Mouse (Mus musculus): ENCODE results near the gene Edem3. TPM values are rescaled to one million over a fixed set of nuclear protein-coding genes. Genes with fewer than 3 reads are reported as not detected.

Edem3 gene
- polyA plus RNA-seq, 1 experiment from 2014 or later, result 5.6 TPM

DNA sequence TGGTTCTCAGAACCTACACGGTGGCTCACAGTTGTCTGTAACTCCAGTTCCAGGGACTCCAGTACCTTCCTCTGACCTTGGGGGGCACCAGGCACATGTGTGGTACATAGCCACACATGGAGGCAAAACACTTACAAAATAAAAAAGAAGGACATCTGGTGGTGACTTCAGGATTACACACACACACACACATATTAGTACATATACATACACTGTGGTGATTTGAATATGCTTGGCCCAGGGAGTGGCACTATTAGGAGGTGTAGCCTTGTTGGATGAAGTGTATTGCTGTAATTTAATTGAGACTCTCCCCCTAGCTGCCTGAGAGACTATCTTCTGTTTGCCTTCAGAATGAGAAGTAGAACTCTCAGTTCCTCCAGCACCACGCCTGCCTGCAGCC is 93.1 kb downstream of the Edem3 start:
- Histone ChIP-seq H3K27me3 (no peaks in the 10 kb centered on the region), H3K4me1 (replicated peaks) (no peaks in the 10 kb centered on the region), H3K4me3 (replicated peaks) (no peak overlapping the region), H3K9ac (no peak overlapping the region), H3K36me3 (replicated peaks) (no peaks in the 10 kb centered on the region), H3K4me2 (no peak overlapping the region), H3K27ac (replicated peaks) (no peak overlapping the region), H3K9me3 (replicated peaks) (no peaks in the 10 kb centered on the region)
- ATAC-seq (ENCODE audit: insufficient read depth), result no peak
- 72% methylated on average over 2 of the region's 2 CpGs for WGBS (ENCODE audit: insufficient replicate concordance)

DNA sequence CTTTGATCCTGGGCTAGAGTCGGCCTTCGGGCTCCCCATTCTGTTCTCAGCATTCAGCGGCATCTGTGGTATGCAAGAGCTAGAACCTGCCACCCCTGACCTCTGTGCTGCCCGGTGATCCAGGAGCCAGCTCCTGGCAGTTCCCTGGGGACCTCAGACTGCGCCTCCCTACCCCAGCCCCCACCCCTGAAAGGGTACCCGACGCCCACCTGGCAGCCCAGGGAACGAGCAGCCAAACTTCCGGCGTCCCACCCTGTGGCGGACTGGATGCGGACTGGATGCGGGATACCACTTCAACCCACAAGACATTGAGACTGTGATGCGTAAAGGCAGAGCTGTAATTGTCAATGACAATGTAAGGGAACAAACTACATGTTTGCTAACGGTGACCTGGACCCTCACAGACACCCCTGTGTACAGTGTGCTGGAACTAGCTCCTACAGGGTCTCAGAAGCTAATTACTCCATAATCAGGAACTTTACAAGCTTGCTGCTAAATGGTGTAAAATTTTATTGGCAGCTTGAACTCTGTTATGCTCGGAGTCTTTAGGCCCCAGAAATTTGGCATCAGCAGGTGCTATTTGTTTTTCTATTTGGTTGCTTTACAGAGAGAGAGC is 94.9 kb downstream of the Edem3 start:
- Histone ChIP-seq H3K27me3 (no peaks in the 10 kb centered on the region), H3K9me3 (replicated peaks) (no peaks in the 10 kb centered on the region), H3K4me1 (replicated peaks) (no peaks in the 10 kb centered on the region), H3K4me2 (no peak overlapping the region), H3K27ac (replicated peaks) (no peak overlapping the region), H3K4me3 (replicated peaks) (no peak overlapping the region), H3K9ac (no peak overlapping the region), H3K36me3 (replicated peaks) (no peaks in the 10 kb centered on the region)
- WGBS (ENCODE audit: insufficient replicate concordance), result 74% methylated on average over 16 of the region's 16 CpGs
- ATAC-seq (ENCODE audit: insufficient read depth), result no peak

DNA sequence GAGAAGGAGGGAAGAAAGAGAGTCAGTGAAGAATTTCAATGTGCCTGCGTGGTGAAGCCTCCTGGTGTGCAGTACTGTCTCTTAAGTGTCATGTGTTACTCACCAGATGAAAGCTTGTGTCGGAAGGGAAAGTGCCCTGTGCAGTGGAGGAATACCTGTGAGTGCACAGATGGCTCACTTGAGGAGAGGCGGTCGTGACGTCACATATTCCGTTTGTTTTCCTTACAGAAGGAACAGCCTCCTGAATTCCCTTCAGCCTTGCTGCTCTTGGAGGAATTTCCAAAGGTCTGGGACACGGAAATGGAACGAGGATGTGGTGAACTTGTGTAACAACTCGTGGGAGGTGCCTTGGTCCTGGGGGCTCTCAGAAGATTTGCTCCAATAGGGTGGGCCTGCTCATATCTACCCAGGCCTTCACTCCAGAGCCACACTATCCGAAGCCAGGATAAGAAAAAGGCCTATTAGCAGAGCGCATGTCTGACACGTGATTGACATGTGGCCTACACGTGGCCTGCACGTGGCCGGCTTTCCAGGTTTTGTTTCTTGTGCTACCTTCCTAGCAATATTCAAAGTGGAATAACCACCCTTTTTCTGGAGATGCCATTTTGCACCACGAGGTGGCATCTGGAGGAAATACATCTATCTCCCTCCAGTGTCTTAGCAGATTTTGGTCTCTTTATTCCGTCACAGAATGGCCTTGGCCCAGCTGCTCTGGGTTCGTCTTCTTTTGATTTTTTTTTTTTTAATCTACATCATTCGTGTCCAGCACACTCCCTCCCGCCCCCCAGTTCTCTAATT is 96.1 kb downstream of the Edem3 start:
- no peak overlapping the region for H3K9ac ChIP-seq
- H3K27me3 ChIP-seq, result no peaks in the 10 kb centered on the region
- ATAC-seq (ENCODE audit: insufficient read depth), result no peak
- H3K9me3 ChIP-seq (replicated peaks), result no peaks in the 10 kb centered on the region
- no peaks in the 10 kb centered on the region for H3K4me1 ChIP-seq (replicated peaks)
- H3K27ac ChIP-seq (replicated peaks), result no peak overlapping the region
- H3K4me3 ChIP-seq (replicated peaks), result no peak overlapping the region
- H3K4me2 ChIP-seq, result no peak overlapping the region
- WGBS (ENCODE audit: insufficient replicate concordance), result 71% methylated on average over 20 of the region's 20 CpGs
- no peaks in the 10 kb centered on the region for H3K36me3 ChIP-seq (replicated peaks)

DNA sequence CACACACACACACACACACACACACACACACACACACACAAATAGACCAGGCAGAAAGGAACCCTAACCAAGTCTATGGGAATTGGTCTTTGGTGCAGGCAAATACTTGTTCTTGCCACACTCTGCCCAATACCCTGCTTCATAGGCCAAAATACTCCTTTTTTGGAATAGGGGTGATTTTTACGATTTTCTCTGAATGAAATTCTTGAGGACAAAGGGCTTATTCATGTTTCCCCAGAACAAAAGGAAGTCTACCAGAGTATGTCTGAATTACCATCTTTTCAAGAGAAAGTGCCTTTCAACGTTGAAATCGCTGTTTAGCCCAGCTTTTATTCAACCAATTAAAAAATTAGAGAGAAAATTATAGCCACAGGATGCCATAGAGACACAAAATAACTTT is 96.8 kb downstream of the Edem3 start:
- Histone ChIP-seq H3K36me3 (replicated peaks) (no peaks in the 10 kb centered on the region), H3K9me3 (replicated peaks) (no peaks in the 10 kb centered on the region), H3K4me2 (no peak overlapping the region), H3K4me1 (replicated peaks) (no peaks in the 10 kb centered on the region), H3K4me3 (replicated peaks) (no peak overlapping the region), H3K27me3 (no peaks in the 10 kb centered on the region), H3K9ac (no peak overlapping the region), H3K27ac (replicated peaks) (no peak overlapping the region)
- no peak for ATAC-seq (ENCODE audit: insufficient read depth)
- 61% methylated on average over 3 of the region's 3 CpGs for WGBS (ENCODE audit: insufficient replicate concordance)

DNA sequence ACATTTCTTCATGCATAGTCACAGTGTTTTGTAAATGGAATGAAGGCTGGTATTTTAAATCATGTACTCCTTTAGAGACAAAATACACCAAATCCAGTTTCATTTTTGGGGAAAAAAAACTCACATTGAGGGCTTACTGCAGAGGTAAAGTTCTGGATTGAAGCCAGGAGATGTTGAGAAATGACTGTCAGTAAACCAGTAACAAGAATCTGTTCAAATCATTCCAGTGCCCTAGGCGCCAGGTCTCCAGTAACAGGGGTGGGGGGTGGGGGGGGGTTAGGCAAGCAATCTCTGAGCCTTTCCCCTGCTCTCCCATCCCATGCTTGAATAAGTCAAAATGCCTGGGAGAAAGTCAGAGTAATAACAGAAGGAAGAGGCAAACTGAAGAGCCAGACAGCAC is 100.4 kb downstream of the Edem3 start:
- Histone ChIP-seq H3K9me3 (replicated peaks) (no peaks in the 10 kb centered on the region), H3K27me3 (no peaks in the 10 kb centered on the region), H3K36me3 (replicated peaks) (no peaks in the 10 kb centered on the region), H3K9ac (no peak overlapping the region), H3K4me3 (replicated peaks) (no peak overlapping the region), H3K27ac (replicated peaks) (no peak overlapping the region), H3K4me2 (no peak overlapping the region), H3K4me1 (replicated peaks) (no peaks in the 10 kb centered on the region)
- 32% methylated on average over 1 of the region's 1 CpGs for WGBS (ENCODE audit: insufficient replicate concordance)
- no peak for ATAC-seq (ENCODE audit: insufficient read depth)

DNA sequence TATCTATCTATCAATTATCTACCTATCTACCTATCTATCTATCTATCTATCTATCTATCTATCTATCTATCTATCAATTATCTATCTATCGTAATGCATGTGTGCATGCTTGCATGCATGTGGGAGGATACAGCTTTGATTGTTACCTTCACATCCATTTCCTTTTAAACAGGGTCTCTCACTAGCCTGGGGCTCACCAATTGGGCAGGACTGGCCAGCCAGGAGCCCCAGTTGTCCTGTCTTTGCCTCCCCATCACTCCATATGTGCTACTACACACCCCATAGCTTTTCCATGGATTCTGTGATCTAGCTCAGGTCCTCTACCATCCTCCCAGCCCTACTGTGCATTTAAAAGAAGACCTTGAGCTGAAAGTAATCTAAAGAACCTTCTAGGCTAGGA is 103.3 kb downstream of the Edem3 start:
- Histone ChIP-seq H3K4me1 (replicated peaks) (no peaks in the 10 kb centered on the region), H3K9ac (no peak overlapping the region), H3K9me3 (replicated peaks) (no peaks in the 10 kb centered on the region), H3K4me2 (no peak overlapping the region), H3K36me3 (replicated peaks) (no peaks in the 10 kb centered on the region), H3K27me3 (no peaks in the 10 kb centered on the region), H3K4me3 (replicated peaks) (no peak overlapping the region), H3K27ac (replicated peaks) (no peak overlapping the region)
- no peak for ATAC-seq (ENCODE audit: insufficient read depth)
- 65% methylated on average over 1 of the region's 1 CpGs for WGBS (ENCODE audit: insufficient replicate concordance)

DNA sequence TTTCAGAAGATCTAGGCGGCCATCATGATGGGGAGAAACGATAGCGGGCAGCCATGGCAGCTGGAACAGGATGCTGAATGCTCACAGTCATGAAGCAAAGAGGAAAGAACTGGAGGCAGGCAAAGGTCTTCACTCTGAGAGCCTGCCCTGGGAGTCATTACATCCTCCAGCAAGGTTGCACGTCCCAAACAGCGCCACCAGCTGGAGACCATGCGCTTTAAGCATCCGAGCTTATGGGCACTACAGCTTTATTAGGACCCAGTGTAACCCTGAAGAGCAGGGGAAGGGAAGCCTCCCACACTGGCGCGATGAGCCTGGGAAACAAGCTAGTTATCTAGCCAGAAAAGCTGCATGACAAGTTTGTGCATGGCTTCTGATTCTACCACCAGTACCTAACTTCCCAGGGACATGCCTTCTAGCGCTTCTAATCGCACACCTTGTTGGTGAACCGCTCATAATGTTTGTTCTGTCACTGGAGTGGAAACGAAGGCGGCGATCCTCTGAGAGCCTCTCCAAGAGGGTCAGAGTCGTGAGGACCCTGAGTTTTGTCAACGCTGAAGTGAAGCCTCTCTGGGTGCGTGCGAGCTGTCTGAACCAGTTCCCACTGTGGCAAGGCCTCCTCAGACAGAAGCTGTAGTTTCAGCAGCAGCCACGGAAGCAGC is 106.3 kb downstream of the Edem3 start:
- Histone ChIP-seq H3K4me2 (no peak overlapping the region), H3K4me3 (replicated peaks) (no peak overlapping the region), H3K4me1 (replicated peaks) (no peaks in the 10 kb centered on the region), H3K9ac (no peak overlapping the region), H3K36me3 (replicated peaks) (no peaks in the 10 kb centered on the region), H3K27me3 (no peaks in the 10 kb centered on the region), H3K9me3 (replicated peaks) (no peaks in the 10 kb centered on the region), H3K27ac (replicated peaks) (no peak overlapping the region)
- WGBS (ENCODE audit: insufficient replicate concordance), result 58% methylated on average over 20 of the region's 20 CpGs
- ATAC-seq (ENCODE audit: insufficient read depth), result no peak

DNA sequence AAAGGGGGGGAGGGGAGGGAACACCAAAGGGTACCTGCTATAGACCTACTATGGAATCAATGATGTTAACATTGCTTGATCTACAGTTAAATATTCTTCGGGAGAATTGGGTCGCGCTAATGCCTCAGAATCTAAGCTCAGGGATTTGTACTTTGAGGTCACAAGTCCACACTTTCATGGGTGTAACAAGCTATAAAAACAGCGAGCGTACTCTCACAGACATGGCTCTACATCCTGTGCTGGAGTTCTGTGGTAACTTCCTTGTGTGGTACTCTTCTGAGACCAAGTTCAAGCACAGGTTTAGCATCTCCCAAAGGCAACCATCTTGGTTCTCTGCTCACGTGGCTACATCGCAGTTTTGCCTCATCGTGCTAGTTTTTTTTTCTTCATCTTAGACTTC is 106.9 kb downstream of the Edem3 start:
- no peak for ATAC-seq (ENCODE audit: insufficient read depth)
- Histone ChIP-seq H3K9ac (no peak overlapping the region), H3K4me2 (no peak overlapping the region), H3K4me3 (replicated peaks) (no peak overlapping the region), H3K9me3 (replicated peaks) (no peaks in the 10 kb centered on the region), H3K27me3 (no peaks in the 10 kb centered on the region), H3K4me1 (replicated peaks) (no peaks in the 10 kb centered on the region), H3K27ac (replicated peaks) (no peak overlapping the region), H3K36me3 (replicated peaks) (no peaks in the 10 kb centered on the region)
- WGBS (ENCODE audit: insufficient replicate concordance), result 72% methylated on average over 8 of the region's 8 CpGs

DNA sequence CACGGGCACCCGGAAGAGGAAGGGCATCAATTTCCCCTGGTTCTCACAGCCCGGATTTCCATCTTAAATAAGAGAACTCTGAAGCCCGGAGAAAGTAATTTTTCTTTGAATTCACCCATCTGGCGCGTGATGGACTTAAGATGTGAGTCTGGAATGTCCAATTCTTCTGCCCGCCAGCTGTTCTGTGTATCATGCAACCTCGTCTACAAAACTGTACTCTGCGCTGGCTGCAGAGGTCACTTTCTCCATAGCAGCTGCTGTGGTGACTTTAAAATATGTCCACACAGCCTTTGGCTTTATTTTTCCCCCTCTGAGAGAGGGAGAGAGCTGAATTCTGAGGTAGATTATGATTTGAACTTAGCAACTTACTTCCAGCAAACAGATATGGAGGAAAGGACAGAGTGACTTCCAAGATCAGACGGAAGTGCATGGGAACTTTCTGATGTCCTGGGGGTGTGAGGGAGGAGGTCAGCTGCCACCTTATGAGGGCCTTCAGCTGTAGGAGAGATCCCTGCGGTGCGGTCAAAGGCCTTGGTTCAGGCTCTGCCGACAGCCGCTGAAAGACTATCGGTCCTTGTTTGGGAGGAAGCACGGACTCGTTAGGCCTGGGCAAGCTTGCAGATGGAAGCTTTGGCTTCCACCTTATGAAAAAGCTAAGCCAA is 108.1 kb downstream of the Edem3 start:
- no peak for ATAC-seq (ENCODE audit: insufficient read depth)
- Histone ChIP-seq H3K36me3 (replicated peaks) (no peaks in the 10 kb centered on the region), H3K9ac (no peak overlapping the region), H3K9me3 (replicated peaks) (no peaks in the 10 kb centered on the region), H3K4me2 (no peak overlapping the region), H3K27ac (replicated peaks) (no peak overlapping the region), H3K4me3 (replicated peaks) (no peak overlapping the region), H3K4me1 (replicated peaks) (no peaks in the 10 kb centered on the region), H3K27me3 (no peaks in the 10 kb centered on the region)
- WGBS (ENCODE audit: insufficient replicate concordance), result 76% methylated on average over 17 of the region's 17 CpGs

DNA sequence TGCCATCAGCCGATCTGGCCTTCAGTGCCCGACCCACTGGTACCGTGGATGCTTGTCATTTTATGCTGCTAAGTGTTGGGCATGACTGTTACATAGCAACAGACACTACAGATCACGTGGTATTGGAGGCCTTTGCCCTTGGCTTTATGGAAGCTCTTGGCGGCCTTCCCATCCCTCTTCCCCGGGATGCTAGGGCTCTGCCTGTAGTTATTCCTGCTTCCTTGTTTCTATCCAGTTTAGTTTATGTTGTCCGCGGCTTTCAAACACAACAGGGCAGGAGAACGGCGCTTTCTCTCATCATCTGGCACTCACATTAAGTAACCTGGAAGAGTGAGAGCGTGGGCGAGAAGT is 108.6 kb downstream of the Edem3 start:
- Histone ChIP-seq H3K27ac (replicated peaks) (no peak overlapping the region), H3K9me3 (replicated peaks) (no peaks in the 10 kb centered on the region), H3K9ac (no peak overlapping the region), H3K36me3 (replicated peaks) (no peaks in the 10 kb centered on the region), H3K4me3 (replicated peaks) (no peak overlapping the region), H3K4me1 (replicated peaks) (no peaks in the 10 kb centered on the region), H3K27me3 (no peaks in the 10 kb centered on the region), H3K4me2 (no peak overlapping the region)
- 78% methylated on average over 12 of the region's 12 CpGs for WGBS (ENCODE audit: insufficient replicate concordance)
- ATAC-seq (ENCODE audit: insufficient read depth), result no peak

DNA sequence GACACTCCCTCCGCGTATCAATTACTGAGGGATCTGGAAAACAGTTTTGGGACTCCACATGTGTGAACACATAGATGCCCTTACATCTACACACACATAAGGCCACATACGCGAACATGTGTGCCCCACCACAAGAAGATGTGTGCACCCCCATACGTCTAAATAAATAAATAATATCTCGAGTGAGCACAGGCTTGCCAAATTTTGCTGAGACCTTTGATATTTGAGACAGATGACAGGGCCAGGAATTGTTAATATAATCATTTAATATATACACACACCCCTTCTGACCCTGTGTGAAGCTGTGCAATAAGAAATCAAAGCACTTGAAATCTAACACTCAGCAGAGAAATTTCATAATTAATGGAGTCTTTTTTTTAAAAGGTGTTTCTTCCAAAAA is 109.2 kb downstream of the Edem3 start:
- WGBS (ENCODE audit: insufficient replicate concordance), result 81% methylated on average over 6 of the region's 6 CpGs
- no peak for ATAC-seq (ENCODE audit: insufficient read depth)
- Histone ChIP-seq H3K4me2 (no peak overlapping the region), H3K4me1 (replicated peaks) (no peaks in the 10 kb centered on the region), H3K36me3 (replicated peaks) (no peaks in the 10 kb centered on the region), H3K27me3 (no peaks in the 10 kb centered on the region), H3K27ac (replicated peaks) (no peak overlapping the region), H3K9ac (no peak overlapping the region), H3K4me3 (replicated peaks) (no peak overlapping the region), H3K9me3 (replicated peaks) (no peaks in the 10 kb centered on the region)

All from liver, embryonic 15.5 days (tissue).